Mouse (Mus musculus) hindbrain, embryonic 14.5 days (tissue): ENCODE measurements around the gene Swap70. TPM values are rescaled to one million over a fixed set of nuclear protein-coding genes. Genes with fewer than 3 reads are reported as not detected.

Experiments
- ATAC-seq: fragments of 200-750 bp; cut with Nextera tagmentation; 2 replicates; pipeline ENCODE4 v1.8.0; 2017; ENCODE audit warnings: moderate number of reproducible peaks, mild to moderate bottlenecking, moderate TSS enrichment, moderate library complexity; ENCODE audit not compliant: low FRiP score
- DNase-seq: peaks from one replicate; pipeline ENCODE4 v3.0.0-alpha.2; 2015; ENCODE audit warnings: low spot score
- H3K27ac ChIP-seq: fragments of 300-500 bp; sonication (generic); 2 replicates; pipeline ENCODE4 v1.5.1; 2014; ENCODE audit warnings: mild to moderate bottlenecking, moderate library complexity
- H3K27me3 ChIP-seq: fragments of 300-500 bp; sonication (generic); 2 replicates; pipeline ENCODE4 v1.6.1; 2014; ENCODE audit warnings: mild to moderate bottlenecking, low read length, mixed read lengths; ENCODE audit not compliant: control insufficient read depth, insufficient read depth
- H3K36me3 ChIP-seq: fragments of 300-500 bp; sonication (generic); replicated peaks from 2 replicates; pipeline ENCODE4 v1.6.1; 2014; ENCODE audit not compliant: control insufficient read depth, insufficient read depth
- H3K4me1 ChIP-seq: fragments of 300-500 bp; sonication (generic); replicated peaks from 2 replicates; pipeline ENCODE4 v1.6.1; 2014; ENCODE audit warnings: antibody characterized with exemption, low read length, mixed read lengths; ENCODE audit not compliant: control insufficient read depth, insufficient read depth
- H3K4me2 ChIP-seq: fragments of 300-500 bp; sonication (generic); replicated peaks from 2 replicates; pipeline ENCODE4 v1.6.1; 2014; ENCODE audit warnings: mild to moderate bottlenecking, moderate library complexity
- H3K4me3 ChIP-seq: fragments of 300-500 bp; sonication (generic); replicated peaks from 2 replicates; pipeline ENCODE4 v1.5.1; 2014; ENCODE audit warnings: mild to moderate bottlenecking, low read length
- H3K9ac ChIP-seq: fragments of 300-500 bp; sonication (generic); 2 replicates; pipeline ENCODE4 v1.6.1; 2014
- H3K9me3 ChIP-seq: fragments of 300-500 bp; sonication (generic); 2 replicates; pipeline ENCODE4 v1.6.1; 2016; ENCODE audit warnings: low read length; ENCODE audit not compliant: control insufficient read depth
- WGBS: fragments of 180-500 bp; shearing (Covaris S2); extraction: QIAGEN DNeasy Blood & Tissue Kit; methylation state at CpG from one replicate; pipeline ENCODE4 v1.1.7; 2014; 5-methylcytosine and 5-hydroxymethylcytosine counted together
- polyA plus RNA-seq: library from polyadenylated mRNA; unstranded; fragments of >200 nt; fragmentation: Nextera tagmentation; extraction: Ambion mirVana; gene quantifications from 2 replicates; pipeline ENCODE4 v1.2.1, GENCODE M21; 2014

Gene Swap70
- polyA plus RNA-seq, 1 experiment from 2014 or later, result 12.0 TPM

DNA sequence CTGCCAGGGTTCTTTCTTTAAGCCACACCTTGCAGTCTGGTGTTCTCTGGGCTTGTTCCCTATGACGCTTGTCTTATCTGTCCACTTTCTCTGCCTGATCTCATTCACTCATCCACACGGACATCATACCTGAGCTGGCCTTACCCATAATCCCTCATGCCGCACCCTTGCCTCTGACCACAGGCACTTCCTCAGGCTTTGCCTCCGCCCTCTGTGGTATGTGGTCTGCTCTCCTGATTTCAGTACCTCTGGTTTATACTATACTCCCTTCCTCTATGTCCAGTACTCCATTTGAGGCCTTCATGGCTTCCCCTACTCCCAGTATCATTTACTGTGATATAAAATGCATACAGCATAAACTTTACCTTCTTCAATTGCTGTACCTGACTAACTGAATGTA, 17.3 kb upstream of the Swap70 start:
- no peak for ATAC-seq
- Histone ChIP-seq H3K4me1 (no peaks in the 10 kb centered on the region), H3K4me3 (no peak overlapping the region), H3K9me3 (peaks cover 24% of the 10 kb centered on the region), H3K27me3 (no peaks in the 10 kb centered on the region), H3K4me2 (no peak overlapping the region), H3K36me3 (no peaks in the 10 kb centered on the region), H3K27ac (no peak overlapping the region), H3K9ac (no peak overlapping the region)
- 85% methylated on average over 4 of the region's 4 CpGs for WGBS
- no peak for DNase-seq

DNA sequence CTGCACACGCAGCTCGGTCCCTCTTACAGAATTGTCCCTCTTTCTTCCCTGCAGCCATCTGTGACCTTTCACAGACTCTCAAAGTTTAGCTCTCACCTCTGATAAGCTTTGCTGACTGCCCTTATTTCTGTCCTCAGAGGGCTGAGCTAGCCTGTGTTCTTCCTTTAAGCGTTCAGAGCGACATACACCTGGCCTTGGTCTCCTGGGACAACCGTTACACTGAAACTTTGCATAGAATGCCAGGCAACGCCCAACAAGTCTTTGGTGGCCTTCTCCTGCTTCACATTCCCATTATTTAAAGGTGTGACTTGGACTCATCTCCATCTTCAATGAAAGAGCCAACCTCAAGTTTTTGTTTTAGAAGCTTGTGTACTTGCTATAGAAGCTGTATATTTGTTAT, 13.2 kb upstream of the Swap70 start:
- Histone ChIP-seq H3K4me3 (no peak overlapping the region), H3K9ac (no peak overlapping the region), H3K9me3 (peaks cover 24% of the 10 kb centered on the region), H3K36me3 (no peaks in the 10 kb centered on the region), H3K4me2 (no peak overlapping the region), H3K27me3 (no peaks in the 10 kb centered on the region), H3K4me1 (no peaks in the 10 kb centered on the region), H3K27ac (no peak overlapping the region)
- 94% methylated on average over 6 of the region's 6 CpGs for WGBS
- ATAC-seq (no peak), DNase-seq (no peak)

DNA sequence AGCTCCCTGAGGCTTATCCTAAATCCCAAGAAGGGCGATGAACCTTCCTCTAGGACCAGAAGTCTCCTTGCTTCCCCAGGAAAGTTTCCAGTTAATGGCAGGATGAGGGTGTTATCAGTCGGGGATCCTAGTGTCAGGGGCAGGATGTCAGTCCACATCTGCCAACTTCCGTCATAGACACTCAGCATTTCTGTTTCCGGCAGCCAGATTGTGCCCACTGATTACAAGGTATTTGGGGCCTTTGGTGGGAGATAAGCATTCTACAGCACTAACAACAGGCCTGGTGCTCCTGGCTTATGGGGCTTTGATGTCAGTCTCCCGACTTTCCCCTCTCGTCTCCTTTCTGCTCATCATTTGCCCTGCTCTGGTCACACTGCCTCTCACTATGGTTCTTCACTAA, 12.1 kb upstream of the Swap70 start:
- no peaks in the 10 kb centered on the region for H3K27me3 ChIP-seq
- ATAC-seq, result no peak
- DNase-seq, result no peak
- H3K9me3 ChIP-seq, result peaks cover 24% of the 10 kb centered on the region
- no peak overlapping the region for H3K4me2 ChIP-seq
- no peak overlapping the region for H3K9ac ChIP-seq
- WGBS, result 90% methylated on average over 6 of the region's 6 CpGs
- H3K27ac ChIP-seq, result no peak overlapping the region
- H3K4me3 ChIP-seq, result no peak overlapping the region
- H3K4me1 ChIP-seq, result no peaks in the 10 kb centered on the region
- no peaks in the 10 kb centered on the region for H3K36me3 ChIP-seq

DNA sequence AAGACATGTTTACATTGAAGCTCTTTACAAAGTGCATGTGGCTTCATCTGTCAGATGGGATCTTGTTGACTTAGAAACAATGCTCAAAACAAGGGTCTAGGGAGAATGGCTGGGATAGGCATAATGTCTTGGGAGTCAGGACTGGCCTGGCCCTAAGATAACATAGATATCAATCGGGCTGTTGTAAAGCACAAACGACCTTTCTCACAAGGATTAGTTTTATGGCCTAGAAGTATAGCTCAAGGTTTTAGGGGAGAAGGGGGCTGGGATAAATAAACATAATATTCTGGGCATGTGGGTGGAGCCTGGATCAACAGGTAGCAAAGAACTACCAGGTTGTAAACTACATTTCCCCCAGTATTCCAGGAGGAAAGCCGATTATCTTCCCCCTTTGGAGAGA, 10.5 kb upstream of the Swap70 start:
- Histone ChIP-seq H3K27ac (no peak overlapping the region), H3K4me1 (no peaks in the 10 kb centered on the region), H3K4me3 (no peak overlapping the region), H3K9me3 (peaks cover 20% of the 10 kb centered on the region), H3K27me3 (no peaks in the 10 kb centered on the region), H3K9ac (no peak overlapping the region), H3K36me3 (no peaks in the 10 kb centered on the region), H3K4me2 (no peak overlapping the region)
- 86% methylated on average over 3 of the region's 3 CpGs for WGBS
- DNase-seq (no peak), ATAC-seq (no peak)

DNA sequence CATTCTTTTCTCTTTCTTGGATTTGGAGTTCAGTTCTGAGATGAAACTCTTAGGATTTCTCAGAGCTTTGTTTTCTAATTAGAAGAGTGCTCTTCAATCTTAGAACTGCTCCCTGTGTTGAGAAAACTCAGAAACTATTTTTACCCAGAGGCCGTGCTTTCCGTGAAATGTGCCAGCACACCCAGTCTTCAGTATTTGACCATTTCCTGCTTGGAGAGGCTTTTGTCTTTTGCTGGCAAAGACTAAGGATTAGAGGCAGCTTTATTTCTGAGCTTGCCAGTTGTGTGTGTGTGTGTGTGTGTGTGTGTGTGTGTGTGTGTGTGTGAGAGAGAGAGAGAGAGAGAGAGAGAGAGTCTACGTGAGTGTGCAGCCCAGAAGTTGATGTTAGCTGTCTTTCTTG, 6.6 kb upstream of the Swap70 start:
- no peaks in the 10 kb centered on the region for H3K4me1 ChIP-seq
- no peak overlapping the region for H3K9ac ChIP-seq
- no peaks in the 10 kb centered on the region for H3K9me3 ChIP-seq
- 81% methylated on average over 3 of the region's 3 CpGs for WGBS
- no peak for ATAC-seq
- H3K27me3 ChIP-seq, result no peaks in the 10 kb centered on the region
- no peak overlapping the region for H3K4me2 ChIP-seq
- H3K36me3 ChIP-seq, result no peaks in the 10 kb centered on the region
- no peak for DNase-seq
- H3K4me3 ChIP-seq, result no peak overlapping the region
- H3K27ac ChIP-seq, result no peak overlapping the region

DNA sequence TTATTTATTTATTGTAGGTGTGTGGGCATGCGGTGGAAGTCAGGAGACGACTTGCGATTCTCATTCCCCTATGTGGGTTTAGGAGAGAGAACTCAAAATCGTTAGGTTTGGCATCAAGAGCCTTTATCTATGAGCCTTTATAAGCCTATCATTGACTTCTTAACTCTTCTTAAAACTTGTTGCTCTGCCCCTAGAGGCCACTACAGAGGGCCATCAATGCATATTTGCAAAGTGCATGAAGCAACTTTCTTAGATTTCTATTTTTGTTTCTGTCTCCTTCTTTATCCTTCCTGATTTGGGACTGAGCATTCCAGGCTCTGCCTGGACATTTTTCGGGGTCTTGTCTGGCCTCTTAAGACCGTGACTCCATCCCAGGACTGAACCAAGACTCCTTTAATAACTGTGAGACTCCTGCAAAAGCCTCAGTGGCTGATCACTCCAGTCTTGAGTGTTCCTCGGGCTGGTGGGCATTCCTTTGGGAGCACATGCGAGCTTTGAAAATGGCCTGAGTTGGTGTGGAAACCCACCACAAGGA, 393 bp upstream of the Swap70 start:
- H3K27ac ChIP-seq, result no peak overlapping the region
- no peak overlapping the region for H3K9ac ChIP-seq

DNA sequence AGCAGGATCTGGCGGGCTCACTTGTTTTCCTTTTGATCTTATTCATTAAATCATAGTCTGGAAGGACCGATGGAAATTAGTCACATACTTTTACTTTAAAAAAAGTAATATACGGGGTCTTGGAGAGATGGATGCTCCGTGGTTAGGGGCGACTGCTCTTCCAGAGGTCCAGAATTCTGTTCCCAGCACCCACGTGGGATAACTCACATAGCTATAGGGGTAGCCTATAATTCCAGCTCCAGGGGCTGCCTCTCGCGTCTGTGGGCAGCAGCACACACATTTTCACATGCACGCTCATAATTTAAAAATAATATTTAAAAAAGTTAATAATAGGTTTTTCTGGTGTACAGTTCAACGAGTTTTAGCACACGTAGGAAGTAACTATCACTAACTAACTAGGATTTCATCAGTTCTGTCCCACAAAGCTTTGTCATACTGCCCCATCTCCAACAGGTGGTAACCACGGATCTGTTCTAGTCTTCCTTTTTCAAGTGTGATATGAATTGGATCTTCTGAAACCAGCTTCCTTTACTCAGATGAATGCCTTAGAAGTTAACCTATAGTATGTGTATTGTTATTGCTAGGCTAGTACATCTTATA, 1.2 kb downstream of the Swap70 start:
- 21% methylated on average over 12 of the region's 12 CpGs for WGBS
- peaks cover 5% of the 10 kb centered on the region; the same call in 1 of the 2 replicates for H3K27me3 ChIP-seq
- 0 out of 2 replicates have a peak, but pooled peaks cover 4% of the 10 kb centered on the region for H3K4me1 ChIP-seq
- ATAC-seq (no peak), DNase-seq (no peak)
- H3K9me3 ChIP-seq, result no peaks in the 10 kb centered on the region
- peak overlapping the region; percentile 96 for H3K4me2 ChIP-seq
- no peak overlapping the region for H3K27ac ChIP-seq
- H3K9ac ChIP-seq, result no peak overlapping the region
- H3K4me3 ChIP-seq, result peak overlapping the region; percentile 76
- H3K36me3 ChIP-seq, result no peaks in the 10 kb centered on the region

More for the DNA sequence above, 393 bp upstream of the Swap70 start:
- Histone ChIP-seq H3K27me3 (peaks cover 5% of the 10 kb centered on the region; the same call in 1 of the 2 replicates), H3K36me3 (no peaks in the 10 kb centered on the region), H3K4me3 (peak overlapping the region; percentile 76), H3K4me2 (peak overlapping the region; percentile 96), H3K9me3 (no peaks in the 10 kb centered on the region), H3K4me1 (0 out of 2 replicates have a peak, but pooled peaks cover 4% of the 10 kb centered on the region)
- WGBS, result 18% methylated on average over 8 of the region's 8 CpGs
- ATAC-seq (peak; percentile 44; the same call in 1 of the 2 replicates), DNase-seq (no peak)

DNA sequence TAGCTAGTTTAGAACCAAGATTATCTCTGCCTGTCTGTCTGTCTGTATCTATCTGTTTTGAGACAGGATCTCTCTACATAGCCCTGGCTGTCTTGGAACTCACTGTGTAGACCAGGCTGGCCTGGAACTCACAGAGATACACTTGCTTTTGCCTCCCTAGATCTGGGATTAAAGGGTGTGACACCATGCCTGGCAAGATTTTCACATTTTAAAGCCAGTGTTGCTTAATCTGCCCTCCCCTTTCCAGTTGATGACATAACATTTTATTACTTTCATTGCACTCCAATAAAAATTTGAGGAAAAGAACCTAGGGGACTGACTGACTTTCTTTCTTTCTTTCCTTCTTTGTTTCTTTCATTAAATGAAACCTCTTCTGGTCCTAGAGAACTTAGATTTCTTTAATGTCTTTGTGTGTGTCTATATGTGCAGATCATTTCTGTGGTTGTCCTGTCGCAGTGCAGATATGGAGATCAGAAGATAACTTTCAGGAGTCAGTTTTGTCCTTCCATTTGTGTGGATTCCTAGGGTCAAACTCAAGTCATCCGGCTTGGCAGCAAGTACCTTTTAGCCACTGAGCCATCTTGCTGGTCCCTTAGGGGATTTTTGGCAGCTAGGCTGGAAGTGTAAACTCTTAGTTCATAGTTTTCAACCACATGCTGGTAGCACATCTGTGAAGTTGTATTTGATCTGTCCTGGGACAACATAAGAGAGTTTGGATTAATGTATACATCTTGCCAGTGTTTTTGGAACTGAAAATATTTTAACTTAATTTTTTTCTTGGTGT, 2.4 kb downstream of the Swap70 start:
- 85% methylated on average over 2 of the region's 2 CpGs for WGBS
- Histone ChIP-seq H3K27ac (no peak overlapping the region), H3K4me1 (0 out of 2 replicates have a peak, but pooled peaks cover 4% of the 10 kb centered on the region), H3K4me3 (no peak overlapping the region), H3K27me3 (peaks cover 5% of the 10 kb centered on the region; the same call in 1 of the 2 replicates), H3K9me3 (no peaks in the 10 kb centered on the region), H3K36me3 (no peaks in the 10 kb centered on the region), H3K4me2 (no peak overlapping the region), H3K9ac (no peak overlapping the region)
- ATAC-seq, result no peak
- DNase-seq, result no peak

DNA sequence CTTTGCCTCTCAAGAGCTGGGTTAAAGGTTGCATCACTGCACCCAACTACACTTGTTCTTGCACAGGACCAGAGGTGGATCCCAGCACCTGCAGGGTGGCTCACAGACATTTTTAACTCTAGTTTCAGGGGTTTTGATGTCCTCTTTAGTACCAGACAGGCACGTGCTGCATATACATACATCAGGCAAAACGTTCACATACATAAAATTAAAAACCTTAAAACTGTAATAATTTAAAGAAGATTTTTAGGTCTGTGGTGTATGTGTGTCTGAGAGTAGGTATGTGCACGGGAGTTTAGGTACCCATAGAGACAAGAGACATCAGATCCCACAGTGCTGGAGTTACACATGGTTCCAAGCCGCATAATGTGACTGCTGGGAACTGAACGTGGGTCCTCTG, 5.0 kb downstream of the Swap70 start:
- H3K4me1 ChIP-seq, result 0 out of 2 replicates have a peak, but pooled peaks cover 4% of the 10 kb centered on the region
- no peak overlapping the region for H3K4me2 ChIP-seq
- H3K36me3 ChIP-seq, result no peaks in the 10 kb centered on the region
- H3K4me3 ChIP-seq, result no peak overlapping the region
- peaks cover 5% of the 10 kb centered on the region; the same call in 1 of the 2 replicates for H3K27me3 ChIP-seq
- no peak overlapping the region for H3K9ac ChIP-seq
- DNase-seq (no peak), ATAC-seq (no peak)
- WGBS, result 96% methylated on average over 5 of the region's 5 CpGs
- no peak overlapping the region for H3K27ac ChIP-seq
- H3K9me3 ChIP-seq, result no peaks in the 10 kb centered on the region
